Mouse (Mus musculus): ENCODE results near the gene Sh3glb2. TPM values are rescaled to one million over a fixed set of nuclear protein-coding genes. Genes with fewer than 3 reads are reported as not detected.
A peak's percentile ranks its signal among the peaks of the same experiment; 100 is the strongest.

The Sh3glb2 gene
- 39.0 and 44.3 TPM in 2 replicates for total RNA-seq (2017)

DNA sequence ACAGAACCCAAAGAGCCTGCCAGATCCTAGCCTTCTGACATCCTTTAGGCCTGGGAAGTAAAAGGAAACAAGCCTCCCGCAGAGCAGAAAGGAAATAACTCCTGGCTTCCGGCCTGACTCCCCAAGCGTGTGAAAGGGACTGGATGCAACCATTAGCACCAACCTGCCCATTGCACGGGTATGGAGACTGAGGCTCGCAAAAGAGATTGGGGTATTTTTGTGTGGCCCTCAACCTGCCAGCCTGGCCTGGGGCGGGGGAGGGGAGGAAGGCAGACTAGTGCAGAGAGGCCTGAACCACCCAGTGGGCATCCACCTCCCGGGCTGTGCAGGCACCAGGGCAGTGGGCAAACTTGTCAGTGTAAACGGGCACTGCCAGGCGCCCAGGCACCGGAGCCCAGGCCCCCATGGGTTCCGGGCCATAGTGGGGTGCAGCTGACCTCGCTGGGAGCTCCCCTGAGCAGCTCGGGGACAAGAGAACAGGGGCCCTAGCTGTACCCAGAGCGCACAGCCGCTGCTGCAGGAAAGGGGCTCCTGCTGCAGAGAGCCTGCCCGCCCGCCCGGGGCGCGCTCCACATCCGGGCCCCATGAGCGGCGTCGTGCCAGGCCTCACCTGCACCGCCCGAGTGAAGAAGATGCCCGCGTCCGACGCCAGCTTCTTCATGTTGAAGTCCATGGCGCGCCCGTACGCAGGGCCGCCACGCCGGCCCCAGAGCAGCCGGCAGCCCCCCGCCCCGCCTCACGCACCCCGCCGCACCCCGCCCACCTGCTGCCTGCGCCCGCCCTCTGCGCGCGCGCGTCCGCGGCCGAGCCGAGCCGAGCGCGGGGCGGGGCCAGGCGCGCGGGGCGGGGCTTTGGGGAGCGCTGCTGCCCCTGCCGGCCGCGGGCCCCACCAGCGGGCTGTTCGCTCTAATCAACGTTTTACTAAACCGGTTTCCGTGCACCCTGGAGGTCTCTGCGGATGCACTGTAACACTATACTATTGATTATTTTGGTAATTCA is at the start of gene Sh3glb2:
Gene Sh3glb2, minus strand, starts transcription at position 805 of the 999 bp plus-strand sequence.
- peak; percentile 34 for ATAC-seq (ENCODE audit: extremely low read depth, insufficient number of reproducible peaks, low FRiP score, poor library complexity, severe bottlenecking)

DNA sequence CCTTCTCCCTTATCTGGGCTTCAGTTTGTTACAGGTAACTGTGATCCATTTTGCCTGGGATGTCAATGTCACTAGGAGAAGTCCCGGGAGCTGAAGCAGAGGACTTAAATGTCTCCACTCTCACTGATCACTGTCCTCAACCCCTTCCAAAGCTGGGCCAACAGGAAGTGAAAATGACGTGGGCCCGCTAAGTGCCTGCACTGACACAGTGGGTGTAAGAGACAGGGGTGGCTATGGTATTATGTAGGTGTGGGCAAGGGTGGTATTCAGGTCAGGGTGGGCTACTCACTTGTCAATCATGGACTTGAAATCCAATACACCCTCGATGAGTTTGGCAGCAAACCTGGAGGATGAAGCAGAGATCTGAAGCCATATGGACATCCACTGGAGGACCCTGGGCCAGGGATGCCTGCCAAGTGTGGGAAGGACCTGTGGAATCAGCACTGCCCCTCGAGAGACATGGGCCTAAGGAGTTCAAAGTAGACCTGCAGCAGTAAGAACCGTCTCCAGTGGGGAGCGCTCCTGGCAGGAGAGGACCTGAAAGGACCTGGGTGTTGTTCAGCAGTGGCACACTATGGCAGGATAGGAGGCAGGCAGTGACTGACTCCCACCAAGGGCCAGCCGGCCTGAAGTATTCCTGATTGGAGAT is 49.4 kb upstream of the Sh3glb2 start:
- no peak for ATAC-seq (ENCODE audit: extremely low read depth, insufficient number of reproducible peaks, low FRiP score, poor library complexity, severe bottlenecking)

DNA sequence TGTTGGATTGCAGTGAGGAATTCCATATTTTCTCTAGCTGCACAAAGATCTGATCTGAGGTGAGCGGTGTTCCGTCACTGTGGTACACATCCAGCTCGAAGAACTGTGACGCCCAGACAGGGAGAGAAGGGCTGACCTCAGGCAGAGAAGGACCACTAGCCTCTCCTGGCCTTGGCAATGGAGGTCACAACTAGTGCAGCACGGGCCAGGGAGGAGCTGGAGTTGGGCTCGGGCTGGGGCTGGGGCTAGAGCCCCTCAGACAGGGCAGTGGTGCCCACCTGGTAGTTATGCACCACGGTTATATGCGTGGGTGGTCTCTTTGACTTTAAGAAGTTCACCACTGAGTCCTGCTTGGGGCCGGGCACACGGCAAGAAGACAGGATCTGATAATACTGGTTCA is 48.6 kb upstream of the Sh3glb2 start:
- no peak for ATAC-seq (ENCODE audit: extremely low read depth, insufficient number of reproducible peaks, low FRiP score, poor library complexity, severe bottlenecking)

DNA sequence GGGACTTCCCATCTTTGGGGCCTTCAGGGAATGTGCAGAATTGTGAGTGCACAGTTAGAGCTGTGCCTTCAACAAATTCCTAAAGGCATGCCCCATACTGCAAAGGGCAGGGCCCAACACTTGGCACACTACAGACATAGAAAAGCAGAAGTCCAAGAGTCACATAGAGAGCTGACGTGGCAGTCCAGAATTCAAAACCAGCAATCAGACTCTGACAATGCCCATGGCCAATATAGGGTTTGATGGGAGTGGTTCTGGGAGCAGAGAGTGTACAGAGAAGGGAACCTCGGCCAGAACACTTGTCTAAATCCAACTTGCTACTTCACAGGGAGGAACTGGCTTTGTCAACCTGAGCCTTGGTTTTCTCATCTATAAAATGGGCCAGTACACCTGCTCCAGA is 48.1 kb upstream of the Sh3glb2 start:
- no peak for ATAC-seq (ENCODE audit: extremely low read depth, insufficient number of reproducible peaks, low FRiP score, poor library complexity, severe bottlenecking)

DNA sequence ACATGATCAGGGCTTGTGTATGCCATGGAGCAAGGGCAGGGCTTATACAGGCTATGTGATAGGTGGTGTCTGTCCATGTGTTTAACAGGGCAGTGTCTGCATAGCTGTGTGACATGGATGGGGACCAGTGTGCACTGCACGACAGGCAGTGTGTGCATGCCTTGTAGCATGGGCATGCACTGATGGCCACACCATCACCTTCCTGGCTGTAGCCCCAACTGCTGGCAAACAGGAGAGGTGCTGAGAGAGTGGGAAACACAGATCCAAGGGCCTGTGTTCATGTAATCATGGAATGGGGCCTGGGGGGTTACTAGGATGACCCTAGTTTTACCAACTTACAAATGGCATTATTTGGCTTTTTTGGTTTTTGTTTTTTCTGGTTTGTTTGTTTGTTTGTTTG is 44.7 kb upstream of the Sh3glb2 start:
- no peak for ATAC-seq (ENCODE audit: extremely low read depth, insufficient number of reproducible peaks, low FRiP score, poor library complexity, severe bottlenecking)

DNA sequence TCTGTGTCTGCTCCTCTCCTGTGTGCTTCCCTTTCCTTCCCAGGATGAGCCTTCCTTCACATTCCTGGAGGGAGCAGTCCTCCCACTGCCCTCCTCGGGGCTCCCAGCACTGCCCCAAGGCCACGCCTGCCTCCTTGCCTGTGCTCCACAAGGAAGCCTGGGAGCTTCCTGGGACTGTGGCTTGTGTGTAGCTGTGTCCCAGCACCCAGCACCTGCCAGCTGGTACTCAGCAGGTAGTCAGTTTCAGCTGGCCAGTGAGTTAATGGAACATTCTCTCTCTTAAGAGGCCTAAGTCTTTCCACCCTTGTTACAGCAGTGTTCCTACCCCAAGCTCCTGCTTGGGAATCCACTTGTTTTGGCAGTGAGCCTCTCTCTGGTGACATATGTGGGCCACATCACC is 43.7 kb upstream of the Sh3glb2 start:
- no peak for ATAC-seq (ENCODE audit: extremely low read depth, insufficient number of reproducible peaks, low FRiP score, poor library complexity, severe bottlenecking)

DNA sequence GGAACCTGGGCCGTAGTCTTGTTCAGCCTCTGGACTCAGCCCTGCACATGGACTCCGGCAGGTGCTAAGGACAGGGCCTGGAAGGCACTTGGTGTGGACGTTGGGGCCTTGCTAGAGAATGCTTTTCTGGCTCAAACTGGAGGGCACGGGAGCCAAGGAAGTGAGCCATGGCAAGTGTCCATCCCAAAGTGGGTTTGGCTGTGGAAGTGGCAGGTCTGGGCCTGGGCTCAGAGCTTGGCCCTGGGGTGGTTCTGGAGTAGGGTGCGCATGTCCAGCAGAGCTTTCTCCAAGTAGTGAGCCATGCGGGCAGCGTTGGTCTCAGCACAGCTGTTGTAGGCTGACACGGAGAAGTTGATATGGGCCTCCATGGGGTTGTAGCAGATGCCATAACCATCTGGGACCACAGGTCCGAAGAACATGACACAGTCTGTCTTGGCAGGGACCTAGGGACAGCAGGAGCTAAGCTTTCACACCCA is 43.3 kb upstream of the Sh3glb2 start:
- no peak for ATAC-seq (ENCODE audit: extremely low read depth, insufficient number of reproducible peaks, low FRiP score, poor library complexity, severe bottlenecking)

DNA sequence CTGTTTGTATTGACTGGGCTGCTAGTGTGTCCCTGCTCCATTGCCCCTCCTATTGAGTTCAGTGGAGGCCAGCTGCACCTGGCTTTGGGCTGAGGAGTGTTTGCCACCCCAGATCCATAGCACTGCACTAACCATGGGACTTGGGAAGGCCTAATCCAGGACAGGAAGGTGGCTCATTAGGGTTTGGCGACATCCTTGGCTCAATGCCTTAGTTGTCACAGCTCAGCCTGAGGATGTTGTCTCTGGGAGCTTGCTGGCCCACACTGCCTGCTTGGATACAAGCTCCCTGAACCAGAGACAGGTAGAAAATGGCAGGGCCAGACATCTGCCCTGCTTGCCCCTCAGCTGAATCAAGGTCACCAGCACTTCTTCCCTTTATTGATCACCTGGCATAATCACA is 42.4 kb upstream of the Sh3glb2 start:
- no peak for ATAC-seq (ENCODE audit: extremely low read depth, insufficient number of reproducible peaks, low FRiP score, poor library complexity, severe bottlenecking)

DNA sequence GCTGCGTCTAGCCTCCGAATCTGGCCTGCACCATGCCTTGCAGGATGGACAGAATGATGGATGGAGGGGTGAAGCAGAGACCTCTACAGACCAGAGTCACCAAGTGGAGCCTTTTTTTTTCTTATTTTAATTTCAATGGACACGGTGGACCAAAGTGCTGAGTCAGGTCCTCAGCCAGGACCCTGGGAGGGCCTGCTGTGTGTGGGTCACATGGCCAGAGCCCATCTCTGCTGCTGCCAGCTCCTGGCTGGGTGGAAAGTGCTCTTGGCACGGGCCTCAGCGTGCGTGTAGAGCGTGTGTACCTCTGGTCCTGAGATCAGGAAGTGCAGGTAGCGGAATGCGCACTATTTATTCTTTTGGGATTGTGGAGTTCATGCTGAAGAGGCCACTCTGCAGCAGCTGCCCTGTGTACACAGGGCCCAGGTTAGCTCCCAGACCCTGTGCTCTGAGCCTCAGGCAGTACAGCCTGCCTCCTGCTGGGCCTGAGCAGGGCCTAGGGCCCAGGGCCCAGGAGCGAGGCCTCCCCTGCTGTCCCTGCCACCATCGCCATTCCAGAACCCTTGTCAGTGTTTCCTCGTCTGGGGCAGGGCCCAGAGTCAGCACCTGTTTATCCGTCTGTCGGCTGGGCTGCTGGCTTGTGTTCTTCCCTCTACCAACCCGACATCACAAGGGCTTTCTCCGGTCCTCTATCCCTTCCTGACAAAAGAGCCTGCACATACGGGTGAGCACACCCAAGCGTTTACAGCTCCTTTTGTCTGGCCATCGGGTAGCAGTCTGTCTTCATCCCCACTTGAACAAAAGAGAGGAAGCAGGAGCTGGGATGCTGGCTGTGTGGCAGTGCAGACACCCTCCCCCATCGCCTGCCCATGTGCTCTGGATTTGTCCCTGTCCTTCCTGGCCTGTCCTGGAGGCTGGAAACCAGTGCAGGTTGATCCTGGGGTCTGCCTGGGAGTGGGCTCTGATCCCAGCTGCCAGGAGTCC is 40.3 kb upstream of the Sh3glb2 start:
- ATAC-seq (ENCODE audit: extremely low read depth, insufficient number of reproducible peaks, low FRiP score, poor library complexity, severe bottlenecking) = no peak

DNA sequence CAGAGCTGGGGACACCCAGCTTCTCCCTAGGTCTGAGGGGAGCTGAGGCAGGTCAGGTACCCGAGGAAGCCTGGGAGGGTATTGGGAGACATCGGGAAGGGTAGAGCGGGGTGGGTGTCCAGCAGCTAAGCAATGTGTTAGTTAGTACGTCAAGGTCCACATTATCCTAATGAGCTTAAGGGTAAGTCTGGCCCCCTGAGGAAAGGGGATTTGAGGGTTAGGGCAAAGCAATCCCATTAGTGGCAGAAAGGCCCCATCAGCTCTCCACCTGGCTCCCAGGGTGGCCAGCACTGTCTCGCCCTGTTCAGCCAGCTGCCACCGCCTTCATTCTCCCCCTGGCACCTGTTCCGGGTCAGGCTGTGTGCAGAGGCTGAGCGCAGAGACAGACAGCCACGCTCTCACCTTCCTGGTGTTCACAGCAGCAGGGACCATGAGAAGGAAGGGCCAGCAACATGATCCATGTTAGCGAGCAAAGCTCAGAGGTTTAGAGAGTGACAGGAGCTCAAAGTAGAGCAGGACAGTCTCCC is 38.9 kb upstream of the Sh3glb2 start:
- ATAC-seq (ENCODE audit: extremely low read depth, insufficient number of reproducible peaks, low FRiP score, poor library complexity, severe bottlenecking) = no peak

DNA sequence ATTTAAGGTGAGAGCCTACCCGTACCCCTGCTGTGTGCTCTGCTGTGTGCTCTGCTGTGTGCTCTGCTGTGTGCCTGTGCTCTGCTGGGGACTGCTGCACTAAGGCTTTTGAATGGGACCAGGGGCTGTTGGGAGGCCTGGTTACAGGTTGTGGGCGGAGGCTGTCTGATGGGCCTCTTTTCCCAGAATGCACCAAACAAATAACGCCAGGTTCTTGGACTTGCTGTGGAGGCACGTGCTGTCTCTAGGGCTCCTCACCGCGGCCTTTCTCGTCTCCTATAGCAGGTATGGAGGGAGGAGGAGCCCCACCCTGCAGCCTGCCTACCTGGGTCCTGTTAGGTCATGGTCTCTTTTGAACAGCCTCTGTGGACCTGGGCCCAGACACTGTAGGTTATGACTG is 37.1 kb upstream of the Sh3glb2 start:
- ATAC-seq (ENCODE audit: extremely low read depth, insufficient number of reproducible peaks, low FRiP score, poor library complexity, severe bottlenecking) = no peak

DNA sequence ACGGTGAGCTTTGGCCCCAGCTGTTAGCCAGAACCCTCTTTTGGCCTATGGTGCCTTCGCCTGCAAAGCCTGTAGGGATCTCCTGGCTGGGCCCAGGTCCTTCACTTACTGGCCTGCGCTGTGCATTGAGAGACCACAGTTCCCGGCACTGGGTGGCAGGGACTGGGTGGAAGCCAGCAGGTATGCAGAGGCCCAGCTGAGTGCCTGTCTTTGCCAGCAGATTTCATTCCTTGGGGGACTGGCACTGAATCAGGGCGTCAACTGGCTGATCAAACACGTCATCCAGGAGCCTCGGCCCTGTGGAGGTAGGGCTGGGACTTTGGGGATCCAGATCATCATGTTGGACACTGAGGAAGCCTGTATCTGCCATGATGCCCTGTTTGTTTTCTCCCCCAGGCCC is 36.6 kb upstream of the Sh3glb2 start:
- no peak for ATAC-seq (ENCODE audit: extremely low read depth, insufficient number of reproducible peaks, low FRiP score, poor library complexity, severe bottlenecking)

DNA sequence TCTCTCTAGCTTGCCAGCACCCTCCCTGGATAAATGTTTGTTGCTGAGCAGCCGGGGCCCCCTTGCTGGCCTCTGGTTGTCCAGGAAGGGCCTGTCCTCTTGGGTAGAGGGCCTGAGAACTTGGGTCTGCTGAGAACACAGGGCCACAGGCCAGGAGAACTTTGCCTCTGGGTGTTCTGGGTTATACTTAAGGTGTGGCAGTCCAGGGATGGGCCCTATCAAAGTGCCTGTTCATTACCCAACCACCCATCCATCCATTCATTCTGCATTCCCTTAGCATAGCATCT is 34.2 kb upstream of the Sh3glb2 start:
- no peak for ATAC-seq (ENCODE audit: extremely low read depth, insufficient number of reproducible peaks, low FRiP score, poor library complexity, severe bottlenecking)

DNA sequence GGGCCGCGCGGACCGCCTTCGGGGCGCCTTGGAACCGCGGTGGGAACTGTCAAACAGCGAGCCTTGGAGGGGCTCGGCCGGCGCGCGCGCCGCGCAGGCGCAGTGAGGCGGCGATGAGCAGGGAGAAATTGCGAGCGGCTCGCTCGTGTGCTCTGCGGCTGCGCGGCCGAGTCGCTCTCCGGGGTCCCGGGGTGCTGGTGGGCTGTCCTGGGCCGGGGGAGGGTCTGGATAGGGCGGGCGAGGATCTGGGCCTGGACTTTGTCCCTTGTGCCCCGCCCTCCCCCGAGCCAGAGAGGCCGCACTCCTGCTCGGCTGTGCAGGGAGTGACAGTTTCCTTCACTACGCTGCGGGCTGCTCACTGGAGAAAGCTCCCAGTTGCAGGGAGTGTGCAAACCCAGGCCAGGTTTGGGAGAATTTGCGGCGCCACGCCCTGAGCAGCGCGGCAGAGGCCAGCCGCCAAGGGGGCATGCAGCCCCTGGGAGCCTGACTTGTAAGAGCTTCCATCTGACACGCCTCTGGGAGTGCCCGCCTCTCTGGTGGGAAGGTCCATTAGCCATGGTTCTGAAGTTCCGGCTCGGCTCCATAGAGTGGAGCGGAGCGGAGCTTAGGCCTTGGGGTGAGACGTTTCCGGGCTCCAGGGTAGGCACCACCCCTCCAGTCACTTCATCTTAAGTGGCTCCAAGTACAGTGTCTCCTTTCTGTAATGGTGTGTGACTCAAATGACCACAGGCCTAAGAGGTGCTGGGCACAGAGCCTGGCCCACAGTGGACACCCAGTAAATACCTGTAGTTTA is 33.6 kb upstream of the Sh3glb2 start:
- no peak for ATAC-seq (ENCODE audit: extremely low read depth, insufficient number of reproducible peaks, low FRiP score, poor library complexity, severe bottlenecking)

DNA sequence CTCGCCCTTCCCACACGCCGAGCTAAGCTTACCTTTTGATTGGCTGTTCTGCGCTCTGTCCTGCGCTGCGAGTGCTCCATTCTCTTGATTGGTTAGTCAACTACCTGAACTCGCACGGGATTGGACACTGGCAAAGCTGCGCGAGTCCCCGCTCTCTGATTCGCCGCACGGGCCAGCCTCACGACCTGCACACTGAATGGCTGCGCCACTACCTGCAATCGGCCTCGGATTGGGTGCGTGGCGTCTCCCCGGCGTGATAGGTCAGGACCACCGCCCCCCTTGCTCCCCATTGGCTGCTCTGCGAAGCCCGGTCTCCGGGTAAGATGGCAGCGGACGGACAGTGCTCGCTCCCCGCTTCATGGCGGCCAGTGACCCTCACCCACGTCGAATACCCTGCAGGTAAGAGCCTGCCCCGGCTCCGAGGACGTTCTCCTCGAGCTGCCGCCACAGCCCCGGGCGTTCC is 33.0 kb upstream of the Sh3glb2 start, which contains the start of gene Dolpp1:
Gene Dolpp1, plus strand, starts transcription at position 141 of the 463 bp plus-strand sequence.
- ATAC-seq (ENCODE audit: extremely low read depth, insufficient number of reproducible peaks, low FRiP score, poor library complexity, severe bottlenecking) = peak; percentile 95

DNA sequence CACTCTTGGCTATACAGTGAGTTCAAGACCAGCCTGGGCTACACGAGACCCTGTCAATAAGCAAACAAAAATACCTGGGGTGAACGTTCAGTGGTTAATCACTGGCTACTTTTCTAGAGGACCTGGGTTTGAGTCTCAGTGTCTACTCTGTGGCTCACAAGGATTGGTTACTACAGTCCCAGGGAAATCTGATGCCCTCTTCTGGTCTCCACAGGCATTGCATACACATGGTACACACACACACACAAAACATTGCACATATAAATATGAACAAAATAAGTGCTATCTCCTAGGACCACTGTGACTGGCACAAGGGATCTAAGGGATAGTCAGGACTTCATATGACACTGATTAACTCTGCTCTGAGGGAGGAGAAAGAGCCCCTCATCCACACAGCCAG is 29.9 kb upstream of the Sh3glb2 start:
- no peak for ATAC-seq (ENCODE audit: extremely low read depth, insufficient number of reproducible peaks, low FRiP score, poor library complexity, severe bottlenecking)

DNA sequence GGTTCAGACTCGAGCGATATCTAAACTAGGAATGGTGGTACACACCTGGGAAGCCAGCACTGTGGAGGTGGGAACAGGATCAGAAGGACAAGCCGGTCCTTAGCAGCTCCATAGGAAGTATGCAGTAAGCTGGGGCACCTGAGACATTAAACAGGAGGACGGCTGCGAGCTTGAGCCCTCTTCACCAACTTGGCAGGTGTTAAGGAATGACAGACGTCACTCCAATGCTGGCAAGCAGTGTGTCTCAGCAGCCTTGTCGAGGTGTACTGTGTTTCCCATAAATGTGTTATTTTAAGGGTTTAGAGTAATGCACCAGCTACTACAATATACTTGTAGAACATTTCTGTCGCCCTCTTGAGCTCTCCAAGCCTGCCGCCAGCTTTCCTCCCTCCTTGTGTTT is 27.8 kb upstream of the Sh3glb2 start:
- no peak for ATAC-seq (ENCODE audit: extremely low read depth, insufficient number of reproducible peaks, low FRiP score, poor library complexity, severe bottlenecking)

DNA sequence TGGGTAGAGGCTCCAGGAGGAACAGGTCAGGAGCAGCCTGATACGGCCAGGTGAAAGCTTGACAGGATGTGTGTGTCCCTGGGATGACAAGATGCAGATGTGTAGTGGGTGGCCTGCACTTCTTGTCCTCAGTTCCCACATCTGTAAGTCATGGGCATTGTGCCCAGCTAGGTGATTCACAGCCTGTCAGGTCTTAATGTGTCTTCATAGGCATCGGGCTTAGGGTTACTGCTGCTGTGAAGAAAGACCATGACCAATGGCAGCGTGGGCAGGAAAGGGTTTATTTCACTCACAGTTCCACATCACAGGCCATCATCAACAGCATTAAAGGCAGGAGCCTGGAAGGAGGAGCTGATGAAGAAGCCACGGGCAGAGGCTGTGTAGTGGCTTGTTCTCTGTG is 26.5 kb upstream of the Sh3glb2 start:
- no peak for ATAC-seq (ENCODE audit: extremely low read depth, insufficient number of reproducible peaks, low FRiP score, poor library complexity, severe bottlenecking)

Data from neutrophil, adult 5-6 weeks (primary cell).